Mouse (Mus musculus) hindbrain, embryonic 11.5 days (tissue): ENCODE results near the gene Asphd1. TPM values are rescaled to one million over a fixed set of nuclear protein-coding genes. Genes with fewer than 3 reads are reported as not detected.

ENCODE experiments used
- ATAC-seq: fragments of 200-750 bp; cut with Nextera tagmentation; 2 replicates; pipeline ENCODE4 v1.8.0; 2017; ENCODE audit warnings: mild to moderate bottlenecking, moderate TSS enrichment, moderate library complexity; ENCODE audit not compliant: low FRiP score
- DNase-seq: peaks from one replicate; pipeline ENCODE4 v3.0.0-alpha.2; 2015; ENCODE audit warnings: low spot score
- H3K27ac ChIP-seq: fragments of 300-500 bp; sonication (generic); 2 replicates; pipeline ENCODE4 v1.5.1; 2014; ENCODE audit warnings: mild to moderate bottlenecking, low read depth, low read length
- H3K27me3 ChIP-seq: fragments of 300-500 bp; sonication (generic); 2 replicates; pipeline ENCODE4 v1.6.1; 2014; ENCODE audit warnings: mild to moderate bottlenecking, low read length, moderate library complexity, mixed read lengths; ENCODE audit not compliant: control insufficient read depth, insufficient read depth
- H3K36me3 ChIP-seq: fragments of 300-500 bp; sonication (generic); 2 replicates; pipeline ENCODE4 v1.6.1; 2014; ENCODE audit warnings: mild to moderate bottlenecking, low read length, moderate library complexity, mixed read lengths; ENCODE audit not compliant: control insufficient read depth, insufficient read depth
- H3K4me1 ChIP-seq: fragments of 300-500 bp; sonication (generic); replicated peaks from 2 replicates; pipeline ENCODE4 v1.6.1; 2014; ENCODE audit warnings: low read length, mixed read lengths; ENCODE audit not compliant: control insufficient read depth, insufficient read depth
- H3K4me2 ChIP-seq: fragments of 300-500 bp; sonication (generic); replicated peaks from 2 replicates; pipeline ENCODE4 v1.6.1; 2014; ENCODE audit warnings: mild to moderate bottlenecking, low read depth, low read length
- H3K4me3 ChIP-seq: fragments of 300-500 bp; sonication (generic); 2 replicates; pipeline ENCODE4 v1.5.1; 2014; ENCODE audit warnings: low read depth, low read length
- H3K9ac ChIP-seq: fragments of 300-500 bp; sonication (generic); 2 replicates; pipeline ENCODE4 v1.6.1; 2014; ENCODE audit warnings: low read depth, low read length
- H3K9me3 ChIP-seq: fragments of 300-500 bp; sonication (generic); 2 replicates; pipeline ENCODE4 v1.6.1; 2016; ENCODE audit warnings: low read length; ENCODE audit not compliant: control insufficient read depth
- WGBS: fragments of 180-500 bp; shearing (Covaris S2); extraction: QIAGEN DNeasy Blood & Tissue Kit; methylation state at CpG from one replicate; pipeline ENCODE4 v1.1.7; 2014; 5-methylcytosine and 5-hydroxymethylcytosine counted together
- polyA plus RNA-seq: library from polyadenylated mRNA; unstranded; fragments of >200 nt; fragmentation: Nextera tagmentation; extraction: Ambion mirVana; gene quantifications from 2 replicates; pipeline ENCODE4 v1.2.1, GENCODE M21; 2014

Asphd1 gene
- polyA plus RNA-seq, 1 experiment from 2014 or later, result 0.90 TPM

DNA sequence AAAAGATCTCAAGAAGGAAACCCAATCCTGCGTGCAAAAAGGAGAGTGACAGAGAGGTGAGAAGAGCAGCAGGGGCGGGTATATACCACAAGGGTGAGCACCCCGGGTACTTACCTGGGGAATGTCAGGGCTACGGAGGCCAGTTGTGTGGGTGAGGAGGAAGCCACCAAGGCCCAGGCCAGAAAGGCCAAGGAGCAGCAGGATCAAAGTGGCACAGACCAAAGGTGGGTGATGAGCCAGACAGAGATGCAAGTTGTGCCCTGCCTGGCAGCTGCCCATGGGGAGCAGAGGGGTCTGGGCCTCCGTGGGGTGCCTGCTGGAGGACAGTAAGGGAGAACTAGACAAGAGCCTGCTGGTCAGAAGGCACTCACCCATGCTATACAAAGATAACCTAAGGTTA is 52.5 kb downstream of the Asphd1 start:
- no peaks in the 10 kb centered on the region for H3K27me3 ChIP-seq
- DNase-seq (no peak), ATAC-seq (no peak)
- H3K4me2 ChIP-seq, result no peak overlapping the region
- H3K4me3 ChIP-seq, result no peak overlapping the region
- WGBS, result 81% methylated on average over 5 of the region's 5 CpGs
- 0 out of 2 replicates have a peak, but pooled peaks cover 3% of the 10 kb centered on the region for H3K4me1 ChIP-seq
- no peak overlapping the region for H3K9ac ChIP-seq
- no peaks in the 10 kb centered on the region for H3K36me3 ChIP-seq
- no peaks in the 10 kb centered on the region for H3K9me3 ChIP-seq
- H3K27ac ChIP-seq, result no peak overlapping the region

Other genes starting within 250 kb of the Asphd1 start
- 45.3 and 47.8 TPM in 2 replicates for gene Coro1a, start 241.8 kb downstream of the Asphd1 start, polyA plus RNA-seq
- 47.2 and 51.8 TPM in 2 replicates for gene Mapk3, start 190.0 kb downstream of the Asphd1 start, polyA plus RNA-seq
- gene Gdpd3, start 183.2 kb downstream of the Asphd1 start, polyA plus RNA-seq, result 0.97 and 1.4 TPM in 2 replicates
- gene Ypel3, start 172.6 kb downstream of the Asphd1 start, polyA plus RNA-seq, result 114 and 119 TPM in 2 replicates
- gene Tbx6, start 168.1 kb downstream of the Asphd1 start, polyA plus RNA-seq, result 0.25 and 0.79 TPM in 2 replicates
- 313 and 330 TPM in 2 replicates for gene Ppp4c, start 157.1 kb downstream of the Asphd1 start, polyA plus RNA-seq
- gene Fam57b, start 151.9 kb downstream of the Asphd1 start, polyA plus RNA-seq, result 14.6 and 16.3 TPM in 2 replicates
- gene 4930451I11Rik, start 117.9 kb downstream of the Asphd1 start, polyA plus RNA-seq, result not detected in 2 replicates
- gene Doc2a, start 102.2 kb downstream of the Asphd1 start, polyA plus RNA-seq, result 3.4 and 3.7 TPM in 2 replicates
- 22.0 and 25.2 TPM in 2 replicates for gene Hirip3, start 87.6 kb downstream of the Asphd1 start, polyA plus RNA-seq
- 89.3 and 89.4 TPM in 2 replicates for gene Ino80e, start 87.2 kb downstream of the Asphd1 start, polyA plus RNA-seq
- 27.3 and 31.2 TPM in 2 replicates for gene Taok2, start 64.9 kb downstream of the Asphd1 start, polyA plus RNA-seq
- 25.3 and 28.6 TPM in 2 replicates for gene Tmem219, start 26.7 kb downstream of the Asphd1 start, polyA plus RNA-seq
- gene Kctd13, start 20.7 kb downstream of the Asphd1 start, polyA plus RNA-seq, result 30.1 and 33.5 TPM in 2 replicates
- gene Sez6l2, start 981 bp upstream of the Asphd1 start, polyA plus RNA-seq, result 13.2 and 14.2 TPM in 2 replicates
- 68.9 and 69.5 TPM in 2 replicates for gene Cdipt, start 26.3 kb upstream of the Asphd1 start, polyA plus RNA-seq
- gene Cdiptos, start 26.5 kb upstream of the Asphd1 start, polyA plus RNA-seq, result 0.63 and 0.93 TPM in 2 replicates
- 3.4 and 3.5 TPM in 2 replicates for gene Mvp, start 65.0 kb upstream of the Asphd1 start, polyA plus RNA-seq
- not detected in 2 replicates for gene Pagr1b, start 66.9 kb upstream of the Asphd1 start, polyA plus RNA-seq
- 76.1 and 78.5 TPM in 2 replicates for gene Pagr1a, start 67.8 kb upstream of the Asphd1 start, polyA plus RNA-seq
- 50.4 and 53.7 TPM in 2 replicates for gene Gm42742, start 71.5 kb upstream of the Asphd1 start, polyA plus RNA-seq
- gene Prrt2, start 71.6 kb upstream of the Asphd1 start, polyA plus RNA-seq, result 7.2 and 7.7 TPM in 2 replicates
- 69.4 and 71.4 TPM in 2 replicates for gene Maz, start 77.5 kb upstream of the Asphd1 start, polyA plus RNA-seq
- gene Kif22, start 92.9 kb upstream of the Asphd1 start, polyA plus RNA-seq, result 142 and 146 TPM in 2 replicates
- gene Zg16, start 137.7 kb upstream of the Asphd1 start, polyA plus RNA-seq, result not detected in 2 replicates
- gene AI467606, start 141.8 kb upstream of the Asphd1 start, polyA plus RNA-seq, result 1.0 and 1.3 TPM in 2 replicates
- gene Qprt, start 172.6 kb upstream of the Asphd1 start, polyA plus RNA-seq, result 1.7 and 2.0 TPM in 2 replicates
- 0.07 and 0.08 TPM in 2 replicates for gene Spn, start 188.2 kb upstream of the Asphd1 start, polyA plus RNA-seq
- 64.7 and 76.2 TPM in 2 replicates for gene Cd2bp2, start 246.5 kb upstream of the Asphd1 start, polyA plus RNA-seq